Mouse (Mus musculus): Measurements from ENCODE around the gene Sertad3.

Gene Sertad3

DNA sequence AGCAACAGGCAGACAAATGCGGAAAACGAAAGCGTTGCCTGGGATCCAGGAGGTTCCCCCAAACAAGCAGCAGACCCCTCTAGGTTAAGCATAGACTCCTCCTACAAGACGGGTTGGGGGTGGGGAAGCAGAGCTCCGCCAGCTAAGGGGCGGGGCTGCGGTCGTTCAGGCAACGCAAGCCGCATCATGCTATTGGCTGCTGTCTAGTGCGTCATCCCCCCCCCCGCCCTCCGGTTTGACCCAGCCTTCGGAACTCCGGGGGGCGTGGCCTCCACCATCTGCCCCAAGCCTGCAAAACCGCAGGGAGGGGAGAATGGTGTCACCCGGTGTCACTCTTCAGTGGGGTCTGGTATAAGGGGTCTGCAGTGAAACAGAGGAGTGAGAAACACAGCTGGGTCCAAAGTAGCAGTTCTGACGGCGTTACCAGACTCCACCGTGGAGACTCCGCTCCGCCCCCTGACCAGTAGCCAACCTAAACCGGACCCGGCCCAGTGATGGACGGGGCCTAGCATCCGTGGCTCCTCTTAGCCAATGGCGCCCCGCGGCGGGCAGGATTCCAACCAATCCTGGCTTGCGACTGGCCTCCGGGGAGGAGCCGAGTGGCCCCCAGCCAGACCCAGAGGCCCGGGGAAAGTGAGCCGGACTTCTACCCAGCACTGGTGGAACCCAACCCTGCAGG lies at the start of gene Sertad3:
Sertad3 (plus strand) TSS at position 613 of the 679 bp plus-strand sequence.
- Histone ChIP-seq H3K36me3 (ENCODE audit: control insufficient read depth, insufficient read depth, low read length, poor library complexity, severe bottlenecking) (peaks cover 3% of the 10 kb centered on the region; the same call in 1 of the 2 replicates), H3K27me3 (ENCODE audit: control insufficient read depth, insufficient read depth, low read length, poor library complexity, severe bottlenecking) (no peaks in the 10 kb centered on the region)
- DNase-seq (ENCODE audit: low read depth, low spot score), result peak; percentile 98

DNA sequence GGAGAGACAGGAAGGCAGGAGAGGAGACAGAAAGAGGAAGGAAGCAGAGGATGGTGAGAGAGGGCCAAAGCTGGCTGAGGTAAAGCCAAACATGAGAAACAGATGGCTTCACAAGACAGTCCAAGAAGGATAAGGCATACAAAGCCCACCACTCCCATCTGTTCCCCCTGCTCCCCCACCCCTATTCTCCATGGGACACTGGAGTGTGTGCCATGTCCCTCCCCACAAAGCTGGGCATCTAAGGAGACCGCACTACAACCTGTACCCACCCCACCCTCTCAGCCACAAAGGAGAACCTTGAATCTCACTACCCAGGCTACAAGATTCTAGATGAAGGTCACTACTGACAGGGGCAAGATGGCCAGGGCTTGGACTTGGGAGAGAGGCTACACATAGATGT lies 46.2 kb upstream of the Sertad3 start:
- no peaks in the 10 kb centered on the region for H3K36me3 ChIP-seq (ENCODE audit: control insufficient read depth, insufficient read depth, low read length, poor library complexity, severe bottlenecking)
- H3K27me3 ChIP-seq (ENCODE audit: control insufficient read depth, insufficient read depth, low read length, poor library complexity, severe bottlenecking), result no peaks in the 10 kb centered on the region
- no peak for DNase-seq (ENCODE audit: low read depth, low spot score)

DNA sequence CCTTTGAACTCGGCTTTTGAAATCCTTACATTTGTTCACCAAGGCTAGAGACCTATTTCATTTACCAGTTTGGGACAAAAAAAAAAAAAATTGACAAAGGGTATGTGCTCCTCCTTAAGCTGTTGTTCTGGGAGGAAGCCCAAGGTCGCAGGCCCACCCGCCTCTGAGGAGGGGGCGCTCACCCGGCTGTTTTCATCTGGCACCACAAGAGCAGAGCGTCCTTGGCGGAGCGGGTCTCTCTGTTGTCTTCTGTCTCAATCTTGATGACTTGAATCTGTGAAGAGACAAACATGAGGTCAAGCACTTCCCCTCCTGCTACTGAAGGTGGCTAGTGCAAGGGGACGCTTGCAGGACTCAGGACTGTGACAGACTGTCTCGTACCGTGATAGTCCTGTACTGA lies 45.6 kb upstream of the Sertad3 start:
- Histone ChIP-seq H3K36me3 (ENCODE audit: control insufficient read depth, insufficient read depth, low read length, poor library complexity, severe bottlenecking) (no peaks in the 10 kb centered on the region), H3K27me3 (ENCODE audit: control insufficient read depth, insufficient read depth, low read length, poor library complexity, severe bottlenecking) (no peaks in the 10 kb centered on the region)
- DNase-seq (ENCODE audit: low read depth, low spot score), result no peak

DNA sequence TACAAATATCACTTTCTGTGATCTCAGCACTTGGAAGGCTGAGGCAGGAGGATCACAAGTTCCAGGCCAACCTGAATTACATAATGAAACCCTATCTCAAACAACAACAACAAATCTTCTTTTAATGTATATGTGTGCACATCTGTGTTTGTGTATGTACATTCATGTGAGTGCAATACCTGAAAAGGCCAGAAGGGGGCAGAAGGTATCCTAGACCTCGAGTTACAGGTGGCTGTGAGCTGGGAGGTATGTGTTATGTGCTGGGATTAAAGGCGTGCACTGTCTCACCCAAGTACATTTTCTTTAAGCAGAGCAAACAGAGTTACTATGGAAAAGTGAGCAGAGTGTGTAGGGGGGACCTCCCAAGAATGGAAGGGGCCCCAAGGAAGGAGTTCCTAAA lies 44.4 kb upstream of the Sertad3 start:
- peak; percentile 37 for DNase-seq (ENCODE audit: low read depth, low spot score)
- Histone ChIP-seq H3K27me3 (ENCODE audit: control insufficient read depth, insufficient read depth, low read length, poor library complexity, severe bottlenecking) (no peaks in the 10 kb centered on the region), H3K36me3 (ENCODE audit: control insufficient read depth, insufficient read depth, low read length, poor library complexity, severe bottlenecking) (no peaks in the 10 kb centered on the region)

DNA sequence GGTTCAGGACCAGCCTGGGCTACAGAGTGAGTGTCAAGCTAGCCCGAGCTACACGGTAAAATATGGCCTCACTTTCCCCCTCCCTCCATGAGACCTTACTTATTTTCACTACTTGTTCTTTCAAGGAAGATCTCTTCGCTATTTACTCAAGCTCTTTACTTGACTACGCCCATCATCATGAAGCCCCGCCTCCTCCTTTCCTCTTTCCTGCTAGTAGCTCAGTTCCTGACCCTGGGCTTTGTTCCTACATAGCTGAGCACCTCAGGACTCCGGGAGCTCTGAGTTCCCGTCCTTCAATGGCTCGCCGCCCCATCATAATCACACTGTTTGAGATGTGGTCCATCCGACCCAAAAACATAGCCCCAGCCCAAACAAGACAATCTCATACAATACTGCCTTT lies 40.2 kb upstream of the Sertad3 start:
- Histone ChIP-seq H3K36me3 (ENCODE audit: control insufficient read depth, insufficient read depth, low read length, poor library complexity, severe bottlenecking) (no peaks in the 10 kb centered on the region), H3K27me3 (ENCODE audit: control insufficient read depth, insufficient read depth, low read length, poor library complexity, severe bottlenecking) (no peaks in the 10 kb centered on the region)
- DNase-seq (ENCODE audit: low read depth, low spot score), result no peak

DNA sequence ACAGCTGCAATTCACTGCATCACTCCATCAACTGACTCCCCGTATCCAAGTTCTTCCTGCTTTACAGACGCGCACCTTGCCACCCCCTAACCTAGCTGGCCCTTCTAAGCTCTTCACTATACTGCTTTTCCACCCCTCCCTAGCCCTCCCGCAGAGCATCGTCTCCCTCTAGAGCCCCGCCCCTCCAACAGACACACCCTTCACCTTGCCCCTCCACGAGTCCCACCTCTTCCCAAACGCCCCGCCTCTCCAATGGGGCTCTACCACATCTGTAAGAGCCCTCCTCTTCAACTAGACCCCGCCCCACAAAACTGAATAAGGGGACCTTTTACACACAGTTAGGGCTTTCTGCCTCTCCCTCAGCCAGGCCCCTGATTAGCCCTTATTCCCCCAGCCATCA lies 39.8 kb upstream of the Sertad3 start:
- Histone ChIP-seq H3K27me3 (ENCODE audit: control insufficient read depth, insufficient read depth, low read length, poor library complexity, severe bottlenecking) (no peaks in the 10 kb centered on the region), H3K36me3 (ENCODE audit: control insufficient read depth, insufficient read depth, low read length, poor library complexity, severe bottlenecking) (no peaks in the 10 kb centered on the region)
- no peak for DNase-seq (ENCODE audit: low read depth, low spot score)

DNA sequence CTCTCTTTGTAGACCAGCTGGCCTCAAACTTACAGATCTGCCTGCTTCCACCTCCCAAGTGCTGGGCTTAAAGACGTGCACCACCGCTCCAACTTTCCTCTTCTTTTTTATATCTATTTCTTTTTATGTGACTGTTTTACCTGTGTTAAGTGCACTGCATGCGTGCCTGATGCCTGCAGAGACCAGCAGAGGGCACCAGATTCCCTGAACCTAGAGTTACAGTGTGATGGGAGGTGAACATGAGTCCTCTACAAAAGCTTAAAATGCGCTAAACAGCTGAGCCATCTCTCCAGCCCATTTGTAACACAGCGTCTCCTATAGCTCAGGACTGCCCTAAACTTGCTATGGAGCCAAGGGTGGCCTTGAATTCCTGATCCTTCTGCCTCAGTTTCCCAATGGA lies 36.0 kb upstream of the Sertad3 start:
- Histone ChIP-seq H3K27me3 (ENCODE audit: control insufficient read depth, insufficient read depth, low read length, poor library complexity, severe bottlenecking) (no peaks in the 10 kb centered on the region; the same call in 1 of the 2 replicates), H3K36me3 (ENCODE audit: control insufficient read depth, insufficient read depth, low read length, poor library complexity, severe bottlenecking) (no peaks in the 10 kb centered on the region)
- DNase-seq (ENCODE audit: low read depth, low spot score), result peak; percentile 83

DNA sequence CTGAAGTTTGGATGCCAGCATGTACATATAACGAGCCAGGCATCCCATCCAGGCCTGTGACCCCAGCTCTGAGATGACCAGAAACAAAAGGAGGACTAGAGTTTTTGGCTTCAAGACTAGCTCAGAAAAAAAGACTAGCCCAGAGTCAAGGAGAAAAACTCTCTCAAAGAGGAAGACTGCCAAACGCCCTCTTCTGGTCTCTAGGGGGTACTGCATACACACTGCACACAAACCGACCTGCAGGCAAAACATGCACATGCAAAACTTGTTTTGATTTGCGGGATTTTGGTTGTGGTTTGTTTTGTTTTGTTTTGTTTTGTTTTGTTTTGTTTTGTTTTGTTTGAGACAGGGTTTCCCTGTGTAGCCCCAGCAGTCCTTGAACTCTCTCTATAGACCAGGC lies 33.6 kb upstream of the Sertad3 start:
- Histone ChIP-seq H3K27me3 (ENCODE audit: control insufficient read depth, insufficient read depth, low read length, poor library complexity, severe bottlenecking) (no peaks in the 10 kb centered on the region; the same call in 1 of the 2 replicates), H3K36me3 (ENCODE audit: control insufficient read depth, insufficient read depth, low read length, poor library complexity, severe bottlenecking) (no peaks in the 10 kb centered on the region)
- DNase-seq (ENCODE audit: low read depth, low spot score), result peak; percentile 29

DNA sequence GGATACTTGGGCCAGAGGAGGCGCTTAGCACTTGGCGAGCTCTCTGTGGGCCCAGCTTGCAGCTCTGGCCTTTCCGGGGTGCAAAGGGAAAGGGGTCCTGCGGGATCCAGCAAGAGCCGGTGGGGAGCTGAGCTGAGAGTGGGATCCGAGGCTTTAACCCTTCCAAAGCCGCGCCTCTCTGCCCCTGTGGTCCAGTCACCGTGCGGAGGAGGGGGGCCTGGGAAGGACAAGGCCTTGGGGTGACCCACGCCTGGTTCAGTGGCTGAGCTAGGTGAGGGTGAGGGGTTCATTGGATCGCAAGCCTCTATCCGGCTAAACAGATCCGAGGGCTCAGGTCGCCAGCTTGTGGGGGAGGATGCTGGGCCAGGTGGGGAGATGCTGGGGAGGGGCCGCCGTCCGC lies 27.5 kb upstream of the Sertad3 start:
- DNase-seq (ENCODE audit: low read depth, low spot score), result no peak
- Histone ChIP-seq H3K27me3 (ENCODE audit: control insufficient read depth, insufficient read depth, low read length, poor library complexity, severe bottlenecking) (no peaks in the 10 kb centered on the region; the same call in 1 of the 2 replicates), H3K36me3 (ENCODE audit: control insufficient read depth, insufficient read depth, low read length, poor library complexity, severe bottlenecking) (no peaks in the 10 kb centered on the region)

DNA sequence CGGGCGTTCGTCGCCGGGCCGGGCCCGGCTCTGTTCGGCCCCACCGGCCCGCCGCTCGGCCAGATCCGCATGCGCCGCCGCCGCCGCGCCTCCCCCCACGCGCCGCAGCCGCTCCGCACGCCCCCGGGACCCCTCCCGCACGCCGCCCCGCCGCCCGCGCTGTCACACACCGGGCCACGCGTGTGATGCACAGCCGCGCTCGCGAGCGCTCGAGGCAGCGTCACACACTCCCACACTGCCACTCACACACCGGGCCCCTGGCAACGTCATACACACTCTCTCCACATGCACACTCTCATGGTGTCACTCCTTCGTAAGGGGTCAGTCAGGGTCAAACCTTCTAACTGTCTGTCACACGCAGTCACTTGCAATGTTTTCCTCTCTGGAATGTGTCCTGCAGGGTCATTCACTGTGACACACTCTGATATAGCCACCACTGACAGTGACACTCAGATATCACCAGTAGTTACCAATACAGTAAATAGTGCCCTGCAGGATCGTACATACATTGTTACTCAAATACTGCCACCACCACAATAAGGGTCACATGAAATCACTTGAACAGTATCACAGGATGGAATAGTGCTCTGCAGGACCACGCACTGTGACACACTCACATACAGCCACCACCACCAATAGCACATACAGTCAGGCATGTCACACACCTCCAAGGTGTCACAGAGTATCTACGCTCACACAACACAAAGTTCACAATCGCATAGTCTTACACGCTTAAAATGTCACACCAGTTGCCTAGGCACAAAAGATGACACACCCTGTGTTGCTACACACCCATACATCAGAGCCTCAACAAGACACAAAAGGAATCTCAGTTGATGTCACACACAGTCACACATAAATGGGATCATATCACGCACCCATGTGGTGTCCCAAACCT lies 26.8 kb upstream of the Sertad3 start:
- H3K27me3 ChIP-seq (ENCODE audit: control insufficient read depth, insufficient read depth, low read length, poor library complexity, severe bottlenecking), result no peaks in the 10 kb centered on the region
- DNase-seq (ENCODE audit: low read depth, low spot score), result peak; percentile 61
- no peaks in the 10 kb centered on the region for H3K36me3 ChIP-seq (ENCODE audit: control insufficient read depth, insufficient read depth, low read length, poor library complexity, severe bottlenecking)

DNA sequence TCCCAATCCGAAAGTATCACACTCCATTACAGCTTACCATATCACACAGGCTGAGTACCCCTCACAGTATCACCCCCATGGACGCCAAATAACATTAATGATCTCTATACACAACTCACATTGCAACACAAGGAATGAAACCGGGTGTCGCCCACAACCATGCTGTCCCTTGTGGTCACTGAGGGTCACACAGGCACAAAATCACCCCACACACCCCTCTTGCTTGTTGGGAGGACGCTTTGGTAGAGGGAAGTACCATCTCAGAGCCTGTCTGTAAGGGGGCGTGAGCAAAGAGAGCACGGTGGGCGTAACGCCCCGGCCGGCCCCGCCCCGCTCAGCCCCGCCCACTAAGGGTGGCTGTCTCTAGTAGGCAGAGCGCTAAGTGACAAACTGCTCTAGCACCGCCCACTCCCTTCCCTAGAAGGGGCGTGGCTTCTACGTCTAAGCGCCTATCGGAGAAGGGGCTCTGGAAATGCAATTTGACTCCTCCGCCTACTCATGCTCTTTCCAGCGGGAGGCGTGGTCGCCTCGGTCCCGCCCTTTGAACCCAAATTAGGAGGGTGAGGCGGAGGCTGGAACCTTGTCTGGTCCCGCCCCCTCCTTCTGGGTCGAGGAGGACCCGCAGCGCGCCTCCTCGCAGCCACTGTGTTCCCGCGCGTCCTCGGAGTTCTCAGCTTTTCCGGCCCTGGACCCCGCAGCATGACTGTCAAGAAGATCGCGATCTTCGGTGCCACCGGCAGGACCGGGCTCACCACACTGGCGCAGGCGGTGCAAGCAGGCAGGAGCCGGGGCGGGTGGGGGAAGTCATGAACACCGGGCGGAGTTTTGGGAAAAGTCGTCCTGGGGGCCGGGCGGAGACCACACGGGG lies 25.9 kb upstream of the Sertad3 start, which contains the start of the genes Sptbn4 and Blvrb:
Sptbn4 (minus strand) TSS at position 268 of the 868 bp plus-strand sequence.
Blvrb (plus strand) TSS at position 560 of the 868 bp plus-strand sequence.
- peak; percentile 100 for DNase-seq (ENCODE audit: low read depth, low spot score)
- no peaks in the 10 kb centered on the region for H3K27me3 ChIP-seq (ENCODE audit: control insufficient read depth, insufficient read depth, low read length, poor library complexity, severe bottlenecking)
- H3K36me3 ChIP-seq (ENCODE audit: control insufficient read depth, insufficient read depth, low read length, poor library complexity, severe bottlenecking), result no peaks in the 10 kb centered on the region

DNA sequence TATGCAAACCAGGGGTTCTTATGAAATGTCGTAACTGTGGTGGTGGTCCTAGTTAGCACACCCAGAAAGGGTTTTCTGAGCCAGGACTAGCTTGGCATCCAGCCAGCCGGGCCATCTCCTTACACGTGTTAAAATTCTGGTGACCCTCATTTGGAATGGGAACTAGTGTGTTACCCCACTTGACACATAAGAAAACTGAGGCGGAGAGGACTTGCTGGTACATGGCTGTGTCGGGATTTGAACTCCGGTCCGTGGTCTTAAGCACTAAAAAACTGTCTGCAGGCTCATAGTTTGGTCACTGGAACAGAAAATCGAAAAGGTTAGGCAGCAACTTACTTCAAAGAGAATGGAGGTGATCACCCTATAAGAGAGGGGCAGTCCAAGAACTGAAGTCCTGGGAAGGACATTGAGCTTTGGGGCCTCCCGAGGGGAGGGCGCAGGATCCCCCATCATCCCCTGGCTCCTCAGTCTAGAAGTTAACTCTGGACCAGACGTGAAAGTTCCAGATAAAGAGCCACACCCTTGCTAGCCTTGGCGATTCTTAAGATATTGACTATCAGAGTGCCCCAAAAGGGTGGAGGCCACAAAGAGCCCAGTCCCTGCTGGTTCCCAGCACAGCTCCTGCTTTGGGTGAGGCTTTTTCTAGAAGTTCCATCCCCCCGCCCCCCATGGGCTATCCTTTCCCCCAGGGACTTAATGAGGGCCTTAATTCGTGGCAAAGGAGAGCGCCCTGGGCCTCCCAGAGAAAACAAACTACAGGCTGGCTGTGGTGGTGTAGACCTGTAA lies 25.0 kb upstream of the Sertad3 start:
- DNase-seq (ENCODE audit: low read depth, low spot score), result no peak
- no peaks in the 10 kb centered on the region for H3K27me3 ChIP-seq (ENCODE audit: control insufficient read depth, insufficient read depth, low read length, poor library complexity, severe bottlenecking)

DNA sequence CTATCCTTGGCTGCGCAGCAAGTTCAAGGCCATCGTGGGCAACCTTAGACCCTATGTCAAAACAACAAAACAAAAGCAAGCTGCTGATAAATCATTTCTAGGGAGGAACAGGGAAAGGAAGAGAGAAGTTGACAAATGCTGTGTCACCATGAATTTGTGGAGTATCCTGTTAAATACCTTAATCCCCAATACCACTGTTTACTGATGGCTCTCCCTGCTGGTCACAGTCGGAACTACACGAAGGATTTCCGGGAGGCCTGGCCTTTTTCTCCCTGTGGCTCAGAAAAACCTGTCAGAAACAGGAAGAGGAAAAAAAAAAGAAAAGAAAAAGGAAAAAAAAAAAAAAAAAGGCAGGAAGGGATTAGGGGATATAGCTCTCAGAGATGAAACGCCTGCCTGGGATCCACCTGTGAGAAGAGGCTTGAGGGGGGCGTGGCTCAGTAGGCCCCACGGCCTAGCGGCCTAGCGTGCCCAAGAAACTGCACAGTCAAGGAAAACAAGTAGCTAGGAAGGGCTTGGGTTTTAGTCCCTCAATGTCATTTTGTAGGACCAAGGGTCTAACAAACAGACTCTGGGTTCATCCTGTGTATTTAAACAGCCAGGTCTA lies 24.2 kb upstream of the Sertad3 start:
- DNase-seq (ENCODE audit: low read depth, low spot score), result peak; percentile 54
- Histone ChIP-seq H3K27me3 (ENCODE audit: control insufficient read depth, insufficient read depth, low read length, poor library complexity, severe bottlenecking) (no peaks in the 10 kb centered on the region), H3K36me3 (ENCODE audit: control insufficient read depth, insufficient read depth, low read length, poor library complexity, severe bottlenecking) (no peaks in the 10 kb centered on the region)

More for the DNA sequence above, 25.0 kb upstream of the Sertad3 start:
- H3K36me3 ChIP-seq (ENCODE audit: control insufficient read depth, insufficient read depth, low read length, poor library complexity, severe bottlenecking), result no peaks in the 10 kb centered on the region
